Mouse (Mus musculus) adrenal gland, adult 18-20 months (tissue): ENCODE measurements at regions not wholly inside any gene's neighbourhood (a gene's known extent, or its start where the extent isn't known, plus 50 kb on each side); places are given as distances from the start of the nearest gene placed in this dataset.

ENCODE experiments used
- DNase-seq, 2 experiments: peaks; one replicate each; pipeline ENCODE4 v3.0.0; 2021 to 2022; ENCODE audit warnings: low spot score in 2 of 2

DNA sequence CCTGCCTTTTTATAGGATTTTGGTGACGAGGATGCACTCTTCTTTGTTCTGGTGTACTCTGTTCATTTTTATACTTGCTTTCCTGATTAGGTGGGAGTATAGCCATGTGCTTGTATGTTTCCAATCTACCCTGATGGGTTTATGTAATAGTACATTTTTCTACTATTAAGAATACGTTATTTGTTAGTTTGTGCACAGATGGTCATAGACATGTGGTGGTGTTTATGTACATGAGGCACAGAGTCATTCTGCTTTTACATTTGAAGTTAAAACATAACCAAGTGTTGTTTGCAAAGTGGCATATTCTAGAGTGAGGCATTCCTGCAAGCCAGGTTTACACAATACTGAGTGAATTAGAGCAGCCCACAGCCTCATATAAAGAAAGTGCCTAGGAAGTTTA, 1597.7 kb upstream of the B3galt2 start:
- no peak for DNase-seq

DNA sequence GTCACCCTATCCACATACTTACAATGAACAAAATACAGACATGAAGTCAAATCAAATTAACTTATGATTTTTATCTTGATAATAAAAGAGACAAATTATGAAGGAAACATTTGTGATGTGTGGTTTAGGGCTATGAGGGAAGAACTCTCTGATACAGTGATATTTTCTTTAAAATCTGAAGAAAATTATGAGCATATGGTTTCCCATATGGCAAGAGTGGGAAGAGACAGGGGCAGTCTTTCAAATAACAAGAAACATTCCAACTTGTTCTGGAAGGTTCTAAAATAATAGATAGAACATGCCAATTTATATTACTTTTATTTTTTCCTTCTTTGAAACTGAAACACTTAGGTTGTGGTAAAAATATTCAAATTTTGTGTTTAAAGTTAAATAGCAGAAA, 1585.3 kb upstream of the B3galt2 start:
- DNase-seq, result no peak
